Mouse (Mus musculus) testis, adult 2 months (tissue): ENCODE measurements around the gene Mlec. TPM values are rescaled to one million over a fixed set of nuclear protein-coding genes. Genes with fewer than 3 reads are reported as not detected.

ENCODE experiments used
- H3K27ac ChIP-seq: fragments of 200-500 bp; 2 replicates; pipeline ENCODE4 v1.5.1; 2012; ENCODE audit warnings: low read depth, low read length; ENCODE audit not compliant: control insufficient read depth, insufficient read depth
- H3K27me3 ChIP-seq: fragments of 200-500 bp; 2 replicates; pipeline ENCODE4 v1.6.1; 2012; ENCODE audit warnings: mild to moderate bottlenecking, low read length, moderate library complexity; ENCODE audit not compliant: control insufficient read depth, insufficient read depth
- H3K36me3 ChIP-seq: fragments of 200-500 bp; 2 replicates; pipeline ENCODE4 v1.6.1; 2012; ENCODE audit warnings: mild to moderate bottlenecking, low read length; ENCODE audit not compliant: control insufficient read depth, insufficient read depth
- H3K4me1 ChIP-seq: fragments of 200-500 bp; 2 replicates; pipeline ENCODE4 v1.6.1; 2012; ENCODE audit warnings: low read length; ENCODE audit not compliant: control insufficient read depth, insufficient read depth
- H3K4me3 ChIP-seq: fragments of 200-500 bp; 2 replicates; pipeline ENCODE4 v1.5.1; 2012; ENCODE audit warnings: low read depth, mild to moderate bottlenecking, low read length, moderate library complexity, mixed read lengths; ENCODE audit not compliant: control insufficient read depth
- CTCF ChIP-seq: fragments of 200-500 bp; IDR thresholded peaks from 2 replicates; pipeline ENCODE4 v1.5.1; 2012; ENCODE audit warnings: low read depth, mild to moderate bottlenecking, inconsistent platforms, low read length, moderate library complexity; ENCODE audit not compliant: control insufficient read depth, insufficient read depth, insufficient replicate concordance
- POLR2A ChIP-seq: fragments of 200-500 bp; IDR thresholded peaks from 2 replicates; pipeline ENCODE4 v1.6.1; 2012; ENCODE audit warnings: low read depth, mild to moderate bottlenecking, inconsistent platforms, low read length, moderate library complexity; ENCODE audit not compliant: control insufficient read depth
- polyA plus RNA-seq: library from polyadenylated mRNA; depleted of rRNA; stranded (reverse); fragments of >200 nt; gene quantifications from 2 replicates; pipeline ENCODE4 v1.2.3, GENCODE M21; 2012; rRNA removed

Mlec gene
- 85.1 and 115 TPM in 2 replicates for polyA plus RNA-seq

DNA sequence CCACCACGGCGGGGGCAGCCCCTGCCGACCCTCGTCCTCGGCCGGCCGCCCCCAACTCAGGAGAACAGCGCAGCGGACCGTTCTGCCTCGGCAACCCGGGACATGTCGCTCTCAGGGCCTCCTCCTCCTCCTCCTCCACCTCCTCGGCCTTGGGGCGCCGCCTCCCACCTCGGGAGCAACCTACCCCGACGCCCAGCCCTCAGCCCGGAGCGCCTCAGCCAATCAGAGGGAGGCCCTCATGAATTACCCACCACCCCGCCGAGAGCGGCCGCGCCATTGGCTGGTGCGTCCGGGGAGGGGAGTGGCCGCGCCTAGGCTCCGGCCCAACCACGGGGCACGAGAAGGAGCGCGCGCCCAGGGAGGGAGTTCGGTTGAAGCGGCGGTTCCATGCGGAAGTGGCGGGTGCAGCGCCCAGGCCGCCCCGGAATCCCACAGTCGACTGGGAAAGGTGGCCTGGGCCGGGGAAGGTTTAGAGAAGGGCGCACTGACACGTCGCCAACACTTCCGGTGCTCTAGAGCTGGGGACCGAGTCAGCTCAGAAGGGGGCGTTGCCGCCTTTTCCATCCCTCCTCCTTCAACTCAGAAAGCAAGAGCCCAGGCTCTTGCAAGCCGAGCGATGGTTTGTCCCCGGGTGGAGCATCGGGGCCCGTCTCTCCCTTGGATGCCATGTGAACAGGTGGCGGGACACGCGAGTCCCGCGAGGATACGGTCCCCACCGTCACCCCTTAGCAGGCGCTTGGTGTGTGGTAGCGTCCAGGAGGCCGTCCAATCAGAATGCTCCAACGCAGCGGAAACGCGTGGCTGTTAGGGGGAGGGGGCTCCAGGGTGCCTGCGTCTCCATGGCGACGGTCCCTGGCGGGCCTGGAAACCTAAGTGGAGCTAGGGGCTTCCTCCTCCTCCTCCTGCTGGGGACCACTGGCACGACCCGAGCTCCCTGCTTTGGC, at the start of gene Mlec:
Gene Mlec, minus strand, starts transcription at position 140 of the 944 bp plus-strand sequence.
- Histone ChIP-seq H3K4me1 (peaks cover 27% of the 10 kb centered on the region), H3K36me3 (no peaks in the 10 kb centered on the region), H3K27ac (peak within 1 kb of the TSS; percentile 98), H3K4me3 (peak within 1 kb of the TSS; percentile 90), H3K27me3 (no peaks in the 10 kb centered on the region)
- TF ChIP-seq POLR2A = peak; percentile 96
- no peak for TF ChIP-seq CTCF

DNA sequence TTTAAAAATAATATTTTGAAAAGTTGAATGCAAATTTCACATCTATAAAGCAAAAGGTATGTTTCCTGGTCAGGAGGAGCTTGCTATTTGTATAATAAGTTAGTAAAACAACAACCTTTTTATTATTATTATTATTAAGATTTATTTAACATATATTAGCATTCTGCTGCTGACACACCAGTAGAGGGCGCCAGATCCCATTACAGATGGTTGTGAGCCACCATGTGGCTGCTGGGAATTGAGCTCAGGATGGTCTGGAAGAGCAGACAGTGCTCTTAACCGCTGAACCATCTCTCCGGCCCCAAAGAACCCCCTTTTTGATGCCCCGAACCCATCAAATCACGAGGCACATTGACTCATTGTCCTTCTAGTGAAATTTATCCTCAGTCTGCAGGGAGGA, 49.3 kb upstream of the Mlec start:
- H3K27me3 ChIP-seq = no peaks in the 10 kb centered on the region
- H3K4me3 ChIP-seq = no peak overlapping the region
- H3K4me1 ChIP-seq = peaks cover 15% of the 10 kb centered on the region
- no peaks in the 10 kb centered on the region for H3K36me3 ChIP-seq
- no peak overlapping the region for H3K27ac ChIP-seq
- TF ChIP-seq CTCF (no peak), POLR2A (no peak)

DNA sequence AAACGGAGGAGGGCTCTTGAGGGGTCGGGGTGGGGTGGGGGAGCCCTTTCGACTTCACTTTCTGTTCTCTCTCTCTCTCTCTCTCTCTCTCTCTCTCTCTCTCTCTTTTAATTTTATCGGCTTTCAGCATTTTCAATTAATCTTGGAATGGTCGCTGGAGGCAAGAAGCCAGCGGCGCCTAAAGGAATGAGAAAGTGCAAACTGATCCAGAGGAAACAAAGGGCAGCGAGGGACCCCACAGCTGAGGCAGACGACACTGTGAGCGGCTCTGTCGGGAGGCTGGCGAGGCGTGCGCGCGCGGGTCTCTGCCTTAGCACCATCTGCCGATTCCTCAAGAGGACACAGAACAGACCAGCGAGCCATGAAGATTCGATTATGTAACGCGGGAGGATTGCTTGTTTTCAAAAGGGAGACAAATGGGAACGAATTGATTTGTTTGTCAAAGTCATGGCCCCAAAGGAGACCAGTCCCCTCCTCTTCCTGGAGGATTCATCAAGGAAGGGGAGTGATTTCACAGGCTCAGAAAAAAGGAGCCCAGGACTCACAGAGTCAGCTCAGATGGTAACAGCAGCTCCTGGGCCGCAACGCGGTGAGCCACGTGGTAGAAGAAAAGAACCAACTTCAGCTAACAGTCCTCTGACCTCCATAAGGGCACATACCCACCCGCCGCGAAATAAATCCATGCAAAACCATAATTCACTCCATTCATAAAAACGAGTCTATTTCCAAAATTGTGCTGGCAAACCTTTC, 46.8 kb upstream of the Mlec start:
- H3K27me3 ChIP-seq = no peaks in the 10 kb centered on the region
- H3K4me1 ChIP-seq = peaks cover 15% of the 10 kb centered on the region
- no peaks in the 10 kb centered on the region for H3K36me3 ChIP-seq
- H3K27ac ChIP-seq = no peak overlapping the region
- H3K4me3 ChIP-seq = peak overlapping the region; percentile 22
- TF ChIP-seq CTCF (no peak), POLR2A (no peak)

DNA sequence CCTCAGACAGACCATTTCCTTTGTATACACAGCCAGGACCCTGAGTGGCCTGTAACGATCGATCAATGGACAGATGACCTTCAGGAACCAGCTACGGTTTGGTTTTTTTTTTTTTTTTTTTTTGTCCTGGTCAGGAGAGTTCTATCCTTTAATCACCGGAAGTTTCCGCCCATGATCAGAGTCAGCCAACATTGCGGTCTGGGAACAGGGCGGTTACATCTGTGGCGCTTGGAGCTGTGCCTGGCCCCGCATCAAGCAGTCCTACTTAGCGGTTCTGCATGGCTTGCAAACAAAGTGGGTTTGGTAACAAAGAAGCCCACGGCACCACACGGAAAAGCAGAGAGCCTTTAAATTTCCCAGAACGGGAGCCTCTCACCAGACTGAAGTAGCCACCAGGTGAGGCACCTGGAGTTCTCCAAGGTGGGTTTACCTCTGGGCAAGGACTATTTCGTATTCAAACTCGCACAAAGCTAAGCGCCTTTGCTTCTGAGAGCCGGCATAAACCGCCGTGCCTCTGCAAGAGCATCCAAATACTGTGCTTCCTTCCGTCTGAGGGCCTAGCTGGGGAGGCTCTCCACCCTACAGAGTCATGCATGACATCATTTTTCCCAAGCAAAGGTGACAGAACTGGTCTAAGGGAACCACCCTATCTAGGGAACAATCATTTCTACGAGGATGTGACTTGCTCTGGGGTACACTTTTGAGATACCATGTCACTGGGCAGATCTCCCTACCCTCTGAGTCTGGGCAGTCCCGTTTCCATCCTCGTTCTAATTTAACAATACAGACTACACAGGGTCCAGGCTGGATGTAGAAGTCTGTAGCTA, 46.0 kb upstream of the Mlec start:
- no peak overlapping the region for H3K27ac ChIP-seq

DNA sequence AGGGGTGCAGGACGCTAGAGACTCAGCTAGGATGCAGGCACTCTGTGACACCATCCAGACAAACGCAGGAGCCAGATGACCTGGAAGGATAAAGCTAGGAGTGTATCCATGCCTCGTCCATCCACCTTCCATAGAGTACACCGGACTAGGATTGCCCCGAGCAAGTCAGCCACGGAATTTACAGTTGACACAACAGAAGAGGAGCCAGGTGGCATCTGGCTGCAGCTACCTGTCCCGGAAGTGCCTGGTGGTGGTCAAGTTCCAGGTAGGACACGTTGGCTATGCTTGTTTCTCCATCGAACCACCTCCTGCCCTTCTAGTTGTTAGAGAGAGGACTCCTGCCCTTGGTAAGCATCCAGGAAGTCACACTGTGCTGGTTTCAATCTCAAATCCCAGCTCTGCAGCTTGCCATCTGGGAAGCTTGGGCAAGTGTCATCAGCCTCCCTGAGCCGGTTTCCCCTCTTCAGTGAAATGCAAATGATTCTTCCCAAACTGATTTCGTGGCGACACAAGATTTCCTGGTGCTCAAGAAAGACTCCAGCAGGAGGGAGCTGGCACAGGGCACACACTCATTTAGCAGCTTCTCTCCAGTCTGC, 36.7 kb upstream of the Mlec start:
- H3K27ac ChIP-seq = no peak overlapping the region
- no peak overlapping the region; the same call in 1 of the 2 replicates for H3K4me3 ChIP-seq
- H3K4me1 ChIP-seq = peaks cover 10% of the 10 kb centered on the region
- TF ChIP-seq POLR2A (no peak), CTCF (no peak)
- H3K36me3 ChIP-seq = no peaks in the 10 kb centered on the region
- H3K27me3 ChIP-seq = no peaks in the 10 kb centered on the region; the same call in 1 of the 2 replicates

More for the DNA sequence above, 46.0 kb upstream of the Mlec start:
- no peak for TF ChIP-seq CTCF
- no peak for TF ChIP-seq POLR2A
- Histone ChIP-seq H3K27me3 (no peaks in the 10 kb centered on the region), H3K36me3 (no peaks in the 10 kb centered on the region), H3K4me3 (no peak overlapping the region), H3K4me1 (peaks cover 15% of the 10 kb centered on the region)
